Mouse (Mus musculus): ENCODE results near the gene 4931440F15Rik. TPM values are rescaled to one million over a fixed set of nuclear protein-coding genes. Genes with fewer than 3 reads are reported as not detected.
"Not testable (repeated sequence)": the region's sequence is repeated elsewhere in the genome, so short reads cannot be mapped to it uniquely, and the experiment has no call there.

The 4931440F15Rik gene
- 0.08 and 0.19 TPM in 2 replicates for polyA plus RNA-seq (2015; fragmentation: Nextera tagmentation; extraction: Ambion mirVana)

GRCm38 (mm10) chr11:29825271-29825718 is at the start of gene 4931440F15Rik:
Gene 4931440F15Rik, minus strand, starts transcription at chr11:29825668.
- H3K27ac ChIP-seq: not testable (repeated sequence)
- 37% methylated on average over 21 of the region's 21 CpGs for WGBS

DNA sequence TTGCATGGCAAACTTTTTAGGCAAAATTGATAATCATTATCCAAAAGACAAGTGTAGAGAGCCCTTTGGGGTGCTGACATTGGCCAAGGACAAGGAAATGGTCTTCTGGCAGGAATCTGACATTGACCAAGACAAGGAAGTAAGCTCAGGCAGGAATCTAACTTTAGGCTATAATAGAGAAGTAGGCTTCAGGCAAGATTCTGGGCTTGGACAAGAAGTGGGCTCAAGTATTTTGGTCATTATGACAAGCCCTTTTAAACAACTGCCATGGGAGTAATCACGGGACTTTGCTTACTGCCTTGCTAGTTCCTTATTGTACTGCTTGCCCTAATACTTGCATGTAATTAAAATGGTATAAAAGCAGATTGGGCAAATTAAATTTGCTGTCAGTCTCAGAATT is 49.3 kb upstream of the 4931440F15Rik start:
- H3K9me3 ChIP-seq; H3K27ac ChIP-seq; H3K4me3 ChIP-seq; ATAC-seq (ENCODE audit: insufficient number of reproducible peaks, low FRiP score, low TSS enrichment, low read depth); H3K9ac ChIP-seq; H3K4me2 ChIP-seq; H3K36me3 ChIP-seq; H3K4me1 ChIP-seq; H3K27me3 ChIP-seq: not testable (repeated sequence)
- 79% methylated on average over 1 of the region's 1 CpGs for WGBS

More at GRCm38 (mm10) chr11:29825271-29825718, at the start of gene 4931440F15Rik:
- Histone ChIP-seq H3K27me3 (peaks cover 23% of the 10 kb centered on the region), H3K4me3 (peak within 1 kb of the TSS; percentile 29), H3K4me2 (peak within 1 kb of the TSS; percentile 55)
- not testable (repeated sequence) for H3K4me1 ChIP-seq, H3K36me3 ChIP-seq, H3K9me3 ChIP-seq, H3K9ac ChIP-seq
- ATAC-seq (ENCODE audit: insufficient number of reproducible peaks, low FRiP score, low TSS enrichment, low read depth): peak; percentile 46; the same call in 1 of the 2 replicates

- Histone ChIP-seq H3K36me3 (no peaks in the 10 kb centered on the region), H3K9ac (no peak overlapping the region), H3K4me2 (no peak overlapping the region), H3K27me3 (no peaks in the 10 kb centered on the region), H3K4me3 (no peak overlapping the region), H3K9me3 (no peaks in the 10 kb centered on the region), H3K27ac (no peak overlapping the region), H3K4me1 (no peaks in the 10 kb centered on the region)
- WGBS: 81% methylated on average over 2 of the region's 2 CpGs
- ATAC-seq (ENCODE audit: insufficient number of reproducible peaks, low FRiP score, low TSS enrichment, low read depth): no peak
Observed at GRCm38 (mm10) chr11:29870174-29870573, 44.7 kb upstream of the 4931440F15Rik start.

DNA sequence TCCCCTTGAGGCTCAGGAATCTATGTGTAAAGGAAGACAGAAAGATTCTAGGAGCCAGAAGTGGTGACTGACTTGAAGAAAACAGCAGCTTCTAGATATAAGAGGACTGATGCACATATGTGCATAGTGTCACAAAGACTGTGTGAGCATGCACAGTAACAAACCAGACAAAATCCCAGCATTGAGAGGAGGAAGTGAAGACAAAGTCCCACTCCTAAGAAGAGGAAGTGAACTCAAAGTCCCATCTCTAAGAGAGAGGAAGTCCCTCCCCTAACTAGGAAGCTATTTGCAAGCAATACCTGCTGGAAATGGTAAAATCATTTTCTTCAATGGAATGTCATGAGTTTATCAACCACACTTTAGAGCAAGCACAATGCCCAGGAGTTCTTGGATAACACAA is 38.8 kb upstream of the 4931440F15Rik start:
- no peaks in the 10 kb centered on the region for H3K9me3 ChIP-seq
- no peak overlapping the region for H3K4me3 ChIP-seq
- no peaks in the 10 kb centered on the region for H3K27me3 ChIP-seq
- H3K4me1 ChIP-seq: no peaks in the 10 kb centered on the region
- H3K4me2 ChIP-seq: no peak overlapping the region
- H3K36me3 ChIP-seq: no peaks in the 10 kb centered on the region
- ATAC-seq (ENCODE audit: insufficient number of reproducible peaks, low FRiP score, low TSS enrichment, low read depth): no peak
- no peak overlapping the region for H3K9ac ChIP-seq
- H3K27ac ChIP-seq: no peak overlapping the region

- H3K9ac ChIP-seq: no peak overlapping the region
- no peaks in the 10 kb centered on the region for H3K4me1 ChIP-seq
- H3K36me3 ChIP-seq: no peaks in the 10 kb centered on the region
- H3K4me2 ChIP-seq: no peak overlapping the region
- no peak overlapping the region for H3K4me3 ChIP-seq
- ATAC-seq (ENCODE audit: insufficient number of reproducible peaks, low FRiP score, low TSS enrichment, low read depth): no peak
- no peaks in the 10 kb centered on the region for H3K9me3 ChIP-seq
- WGBS: 42% methylated on average over 2 of the region's 2 CpGs
- H3K27me3 ChIP-seq: no peaks in the 10 kb centered on the region
- H3K27ac ChIP-seq: no peak overlapping the region
Observed at GRCm38 (mm10) chr11:29861750-29862397, 36.4 kb upstream of the 4931440F15Rik start.

DNA sequence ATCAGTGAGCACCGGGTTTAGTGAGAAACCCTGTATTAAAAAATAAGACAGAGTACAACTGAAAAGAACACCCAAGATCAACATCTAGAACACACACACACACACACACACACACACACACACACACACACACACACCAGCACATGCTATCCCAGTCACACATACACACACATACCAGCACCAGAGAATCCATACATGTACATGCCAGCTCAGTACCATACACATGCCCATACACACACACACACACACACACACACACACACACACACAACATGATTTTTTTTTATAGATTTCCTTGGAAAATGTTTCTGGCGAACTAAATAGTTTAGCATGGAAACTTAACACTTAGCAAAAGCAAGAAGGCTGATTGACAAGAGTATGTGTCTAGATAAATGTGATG is 35.6 kb upstream of the 4931440F15Rik start:
- 70% methylated on average over 2 of the region's 2 CpGs for WGBS
- H3K36me3 ChIP-seq: no peaks in the 10 kb centered on the region
- no peaks in the 10 kb centered on the region for H3K27me3 ChIP-seq
- ATAC-seq (ENCODE audit: insufficient number of reproducible peaks, low FRiP score, low TSS enrichment, low read depth): no peak
- H3K9me3 ChIP-seq: no peaks in the 10 kb centered on the region
- no peak overlapping the region for H3K4me2 ChIP-seq
- H3K4me3 ChIP-seq: no peak overlapping the region
- H3K4me1 ChIP-seq: no peaks in the 10 kb centered on the region
- no peak overlapping the region for H3K27ac ChIP-seq
- no peak overlapping the region for H3K9ac ChIP-seq

DNA sequence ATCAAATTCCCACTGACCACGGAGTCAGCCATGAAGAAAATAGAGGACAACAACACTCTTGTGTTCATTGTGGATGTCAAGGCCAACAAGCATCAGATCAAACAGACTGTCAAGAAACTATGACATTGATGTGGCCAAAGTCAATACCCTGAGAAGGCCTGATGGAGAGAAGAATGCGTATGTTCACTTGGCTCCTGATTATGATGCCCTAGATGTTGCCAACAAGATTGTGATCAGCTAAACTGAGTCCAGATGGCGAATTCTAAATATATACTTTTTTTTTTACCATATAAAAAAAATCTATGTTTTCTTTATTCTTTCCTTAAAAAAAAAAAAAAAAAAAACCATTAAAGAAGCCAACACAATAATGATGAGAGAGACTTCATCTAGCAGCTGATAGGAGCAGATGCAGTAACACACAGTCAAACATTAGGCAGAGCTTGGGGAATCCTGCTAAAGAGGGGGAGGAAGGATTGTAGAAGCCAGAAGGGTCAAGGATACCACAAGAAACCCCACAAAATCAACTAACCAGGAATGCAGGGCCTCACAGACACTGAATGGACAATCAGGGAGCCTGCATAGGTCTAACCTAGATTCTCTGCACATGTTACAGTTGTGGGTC is 15.2 kb upstream of the 4931440F15Rik start:
- H3K27me3 ChIP-seq: no peaks in the 10 kb centered on the region
- H3K36me3 ChIP-seq: no peaks in the 10 kb centered on the region
- no peaks in the 10 kb centered on the region for H3K9me3 ChIP-seq
- no peak overlapping the region for H3K4me3 ChIP-seq
- H3K9ac ChIP-seq: no peak overlapping the region
- peaks cover 5% of the 10 kb centered on the region; the same call in 1 of the 2 replicates for H3K4me1 ChIP-seq
- no peak overlapping the region for H3K4me2 ChIP-seq
- no peak for ATAC-seq (ENCODE audit: insufficient number of reproducible peaks, low FRiP score, low TSS enrichment, low read depth)
- 84% methylated on average over 3 of the region's 3 CpGs for WGBS
- H3K27ac ChIP-seq: peak overlapping the region; percentile 80

DNA sequence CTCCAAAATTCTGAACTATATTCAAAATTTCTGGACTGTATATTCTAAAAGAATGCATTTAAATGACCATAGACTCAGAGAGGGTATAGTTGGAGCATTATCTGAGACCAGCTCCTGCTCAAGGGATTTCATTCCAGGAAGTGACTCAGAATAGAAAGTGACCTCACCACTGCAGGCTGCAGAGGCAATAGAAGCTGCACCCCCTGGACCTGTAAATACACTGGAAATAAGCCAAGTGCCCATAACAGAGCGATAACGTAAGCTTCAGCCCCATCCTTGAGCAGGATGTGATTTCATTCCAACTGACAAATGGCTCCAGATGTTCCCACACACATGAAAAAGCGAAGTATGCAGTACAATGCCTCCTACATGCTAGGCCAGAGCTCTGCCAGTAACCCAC is 14.3 kb upstream of the 4931440F15Rik start:
- Histone ChIP-seq H3K9ac (no peak overlapping the region), H3K9me3 (no peaks in the 10 kb centered on the region), H3K4me3 (no peak overlapping the region), H3K36me3 (no peaks in the 10 kb centered on the region), H3K4me2 (no peak overlapping the region), H3K27me3 (no peaks in the 10 kb centered on the region), H3K27ac (peak overlapping the region; percentile 80), H3K4me1 (peaks cover 5% of the 10 kb centered on the region; the same call in 1 of the 2 replicates)
- WGBS: 22% methylated on average over 3 of the region's 3 CpGs
- ATAC-seq (ENCODE audit: insufficient number of reproducible peaks, low FRiP score, low TSS enrichment, low read depth): peak; percentile 97

DNA sequence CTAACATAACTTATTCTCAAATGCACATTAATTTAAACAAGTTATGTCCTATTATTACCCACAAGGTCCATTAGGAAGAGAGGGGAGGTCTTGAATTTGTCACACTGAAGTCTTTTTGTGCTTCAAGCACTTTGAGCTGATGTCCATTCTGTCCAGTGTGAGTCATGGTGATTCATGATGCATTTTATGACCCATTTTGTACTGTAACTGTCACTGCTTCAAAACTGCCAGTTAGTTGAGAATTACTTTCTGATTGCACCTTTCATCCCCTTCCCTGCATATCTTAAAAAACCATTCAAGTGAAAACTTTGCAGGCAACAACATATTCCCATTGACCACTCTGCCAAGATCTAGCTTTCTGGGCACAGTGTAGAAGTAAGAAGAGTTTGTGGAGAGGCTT is 11.6 kb upstream of the 4931440F15Rik start:
- H3K9ac ChIP-seq: no peak overlapping the region
- H3K4me1 ChIP-seq: peaks cover 5% of the 10 kb centered on the region; the same call in 1 of the 2 replicates
- no peak overlapping the region for H3K27ac ChIP-seq
- ATAC-seq (ENCODE audit: insufficient number of reproducible peaks, low FRiP score, low TSS enrichment, low read depth): no peak
- no peaks in the 10 kb centered on the region for H3K36me3 ChIP-seq
- no peaks in the 10 kb centered on the region for H3K27me3 ChIP-seq
- no peak overlapping the region for H3K4me3 ChIP-seq
- H3K4me2 ChIP-seq: no peak overlapping the region
- H3K9me3 ChIP-seq: no peaks in the 10 kb centered on the region

DNA sequence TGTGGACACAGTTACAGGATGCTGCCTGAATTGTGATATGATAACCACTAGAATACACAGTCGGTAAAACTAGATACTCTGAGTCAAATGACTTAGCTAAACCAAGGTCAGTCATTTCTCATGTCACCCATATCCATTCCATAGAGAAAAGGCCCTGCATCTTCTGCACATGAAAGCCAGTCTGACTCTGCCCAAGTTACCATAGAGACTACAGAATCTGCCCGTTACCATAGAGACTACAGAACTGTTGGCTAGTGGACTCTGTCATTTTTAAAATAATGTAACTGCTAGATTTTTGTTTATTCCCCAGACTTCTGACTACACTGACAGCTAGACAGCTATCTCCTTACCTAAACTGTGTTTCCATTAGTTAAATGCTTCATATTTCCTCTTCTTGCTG is 2.3 kb upstream of the 4931440F15Rik start:
- no peak for ATAC-seq (ENCODE audit: insufficient number of reproducible peaks, low FRiP score, low TSS enrichment, low read depth)
- peaks cover 23% of the 10 kb centered on the region for H3K27me3 ChIP-seq
- H3K4me3 ChIP-seq: no peak overlapping the region
- no peak overlapping the region for H3K27ac ChIP-seq
- WGBS: 86% methylated on average over 2 of the region's 2 CpGs
- H3K4me2 ChIP-seq: no peak overlapping the region
- no peak overlapping the region for H3K9ac ChIP-seq
- H3K36me3 ChIP-seq: no peaks in the 10 kb centered on the region
- no peaks in the 10 kb centered on the region for H3K9me3 ChIP-seq
- peaks cover 9% of the 10 kb centered on the region for H3K4me1 ChIP-seq

DNA sequence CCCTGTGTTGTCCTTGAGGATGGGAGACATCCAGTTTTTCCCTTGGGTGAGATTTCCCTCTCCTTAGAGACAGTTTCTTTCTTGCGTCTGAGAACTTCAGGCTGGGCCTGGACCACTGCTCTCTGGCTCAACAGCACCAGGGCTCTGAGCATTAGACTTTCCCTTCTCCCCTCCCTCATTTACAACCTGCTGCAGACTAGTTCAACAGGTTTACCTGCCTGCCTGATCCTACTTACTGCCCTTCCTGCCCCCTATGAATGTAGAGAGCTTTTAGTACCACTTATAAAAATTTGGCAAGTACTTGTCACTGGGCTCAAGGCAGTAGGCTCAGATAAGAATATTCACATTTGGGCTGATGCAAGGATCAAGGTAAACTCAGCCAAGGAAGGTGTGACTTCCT is 533 bp upstream of the 4931440F15Rik start:
- H3K27ac ChIP-seq: no peak overlapping the region
- H3K4me3 ChIP-seq: no peak overlapping the region
- 83% methylated on average over 1 of the region's 1 CpGs for WGBS
- H3K27me3 ChIP-seq: peaks cover 23% of the 10 kb centered on the region
- no peak overlapping the region for H3K9ac ChIP-seq
- ATAC-seq (ENCODE audit: insufficient number of reproducible peaks, low FRiP score, low TSS enrichment, low read depth): no peak
- no peaks in the 10 kb centered on the region for H3K36me3 ChIP-seq
- H3K4me2 ChIP-seq: no peak overlapping the region
- H3K9me3 ChIP-seq: no peaks in the 10 kb centered on the region
- peaks cover 9% of the 10 kb centered on the region for H3K4me1 ChIP-seq

- peak overlapping the region; percentile 55 for H3K4me2 ChIP-seq
- not testable (repeated sequence) for H3K9ac ChIP-seq
Observed at GRCm38 (mm10) chr11:29824474-29825270, 796 bp downstream of the 4931440F15Rik start.

More at GRCm38 (mm10) chr11:29824474-29825270, 796 bp downstream of the 4931440F15Rik start:
- H3K9me3 ChIP-seq, H3K4me1 ChIP-seq, H3K27ac ChIP-seq, H3K36me3 ChIP-seq: not testable (repeated sequence)
- 16% methylated on average over 58 of the region's 62 CpGs for WGBS
- Histone ChIP-seq H3K4me3 (peak overlapping the region; percentile 29), H3K27me3 (peaks cover 23% of the 10 kb centered on the region)
- peak; percentile 31; the same call in 1 of the 2 replicates for ATAC-seq (ENCODE audit: insufficient number of reproducible peaks, low FRiP score, low TSS enrichment, low read depth)
